Mouse (Mus musculus) ES-E14 (cell line): Measurements from ENCODE around the gene Gpr152. TPM values are rescaled to one million over a fixed set of nuclear protein-coding genes. Genes with fewer than 3 reads are reported as not detected.

Experiments used
- DNase-seq: peaks from one replicate; pipeline ENCODE4 v3.0.0-alpha.2; 2013; ENCODE audit warnings: low read depth, low spot score
- H3K27ac ChIP-seq: 2 replicates; pipeline ENCODE4 v1.5.1; 2012; ENCODE audit warnings: low read depth, mild to moderate bottlenecking, low read length, moderate library complexity, mixed read lengths; ENCODE audit not compliant: poor library complexity, insufficient read depth, severe bottlenecking
- H3K36me3 ChIP-seq: 2 replicates; pipeline ENCODE4 v1.6.1; 2012; ENCODE audit warnings: mild to moderate bottlenecking, low read length, moderate library complexity, mixed read lengths; ENCODE audit not compliant: control insufficient read depth, poor library complexity, insufficient read depth, severe bottlenecking
- H3K4me1 ChIP-seq, 2 experiments: fragments of 150-350 bp in 1 of 2; sonication (generic) in 1 of 2; 2 replicates each; pipeline ENCODE4 v1.6.1; 2012; ENCODE audit warnings: low read length in 2 of 2, mild to moderate bottlenecking in 1 of 2, mixed read lengths in 1 of 2; ENCODE audit not compliant: control insufficient read depth in 2 of 2, insufficient read depth in 2 of 2, poor library complexity in 1 of 2
- H3K4me3 ChIP-seq, 2 experiments: fragments of 150-350 bp in 1 of 2; sonication (generic) in 1 of 2; 2 replicates each; pipeline ENCODE4 v1.5.1; 2012; ENCODE audit warnings: low read length in 2 of 2, low read depth in 1 of 2, mild to moderate bottlenecking in 1 of 2, mixed read lengths in 1 of 2; ENCODE audit not compliant: insufficient read depth in 1 of 2, poor library complexity in 1 of 2, severe bottlenecking in 1 of 2
- H3K9ac ChIP-seq: 2 replicates; pipeline ENCODE4 v1.6.1; 2012; ENCODE audit warnings: low read depth, mild to moderate bottlenecking, low read length, mixed read lengths; ENCODE audit not compliant: poor library complexity, insufficient read depth, severe bottlenecking
- H3K9me3 ChIP-seq: fragments of 150-350 bp; sonication (generic); 2 replicates; pipeline ENCODE4 v1.6.1; 2012; ENCODE audit warnings: low read depth, mild to moderate bottlenecking, low read length; ENCODE audit not compliant: control insufficient read depth, insufficient read depth
- CHD2 ChIP-seq: IDR thresholded peaks from 2 replicates; pipeline ENCODE4 v1.6.1; 2014; ENCODE audit warnings: mild to moderate bottlenecking, low read depth, low read length, inconsistent platforms
- HCFC1 ChIP-seq: IDR thresholded peaks from 2 replicates; pipeline ENCODE4 v1.6.1; 2012; ENCODE audit warnings: low read length, inconsistent platforms, borderline replicate concordance; ENCODE audit not compliant: insufficient read depth
- MAFK ChIP-seq: IDR thresholded peaks from 2 replicates; pipeline ENCODE4 v1.6.1; 2014; ENCODE audit warnings: mild to moderate bottlenecking, low read depth, low read length, inconsistent platforms; ENCODE audit not compliant: insufficient read depth
- ZC3H11A ChIP-seq: IDR thresholded peaks from 2 replicates; pipeline ENCODE4 v1.6.1; 2012; ENCODE audit warnings: low read depth, mild to moderate bottlenecking, inconsistent platforms, low read length, borderline replicate concordance
- ZNF384 ChIP-seq: IDR thresholded peaks from 2 replicates; pipeline ENCODE4 v1.6.1; 2012; ENCODE audit warnings: low read depth, low read length, inconsistent platforms
- in situ Hi-C, 2 experiments: fragments of 600-800 bp; cut with MboI; formaldehyde crosslinking; loops; one replicate each; pipeline ENCODE4 v1.15.1; 2025; ENCODE audit warnings: low sequenced_read_pairs in 2 of 2, inconsistent platforms in 1 of 2; ENCODE audit not compliant: unreplicated experiment in 2 of 2
- total RNA-seq: library from RNA; depleted of rRNA; stranded (reverse); fragments of 300-350 nt; gene quantifications from 2 replicates; pipeline ENCODE4 v1.2.3, GENCODE M21; 2012

The Gpr152 gene
- total RNA-seq, 1 experiment: 0.13 TPM

DNA sequence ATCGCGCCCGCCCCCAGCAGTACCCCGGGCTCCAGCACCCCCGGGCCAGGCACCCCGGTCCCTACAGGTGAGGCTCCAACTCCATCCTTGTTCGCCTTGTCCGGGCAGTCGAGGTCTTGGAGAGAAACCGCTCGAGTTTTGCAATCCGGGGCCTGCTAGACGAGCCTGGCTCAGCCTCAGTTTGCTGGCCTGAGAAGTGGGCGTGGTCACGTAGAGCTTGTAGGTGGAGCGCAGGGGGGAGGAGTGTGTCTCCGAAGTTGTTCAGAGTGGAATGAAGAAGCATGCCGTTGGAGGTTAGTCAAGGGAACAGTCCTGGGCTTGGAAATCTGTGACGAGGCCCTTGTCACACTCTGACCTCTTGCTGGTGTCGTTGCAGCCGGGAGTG, 42.2 kb upstream of the Gpr152 start:
- peak; percentile 88 for DNase-seq
- H3K9ac ChIP-seq: peak overlapping the region; percentile 90
- H3K27ac ChIP-seq: peak overlapping the region; percentile 72
- no peak for TF ChIP-seq MAFK
- TF ChIP-seq HCFC1: no peak; the same call in 1 of the 2 replicates
- no peak for TF ChIP-seq ZNF384
- no peak for TF ChIP-seq ZC3H11A
- TF ChIP-seq CHD2: no peak
- H3K36me3 ChIP-seq: peaks cover 6% of the 10 kb centered on the region
- H3K4me3 ChIP-seq: peak overlapping the region; percentile 85 to 95
- H3K9me3 ChIP-seq: no peaks in the 10 kb centered on the region
- peaks cover 0 to 15% of the 10 kb centered on the region in 2 experiments; a peak in 3 of 4 replicates for H3K4me1 ChIP-seq
- in situ Hi-C loops: no loop called here

DNA sequence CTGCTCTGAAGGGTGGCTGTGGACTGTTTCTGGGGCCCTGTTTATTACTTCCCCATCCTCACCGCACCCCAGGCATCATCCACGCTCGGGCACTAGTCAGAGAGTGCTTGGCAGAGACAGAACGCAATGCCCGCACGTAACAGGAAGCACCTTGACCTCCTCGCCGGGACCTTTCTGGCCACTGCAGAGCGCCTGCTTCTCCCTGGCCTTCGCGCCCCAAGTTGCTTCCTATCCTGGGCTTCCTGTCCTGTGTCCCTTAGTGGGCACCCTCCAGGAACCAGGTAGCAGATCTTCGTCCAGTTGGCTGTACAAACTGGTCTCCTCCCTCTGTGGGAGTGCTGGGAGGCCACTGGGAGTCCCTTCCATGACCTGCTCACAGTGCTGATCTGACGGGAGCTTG, 41.2 kb upstream of the Gpr152 start:
- no peaks in the 10 kb centered on the region for H3K9me3 ChIP-seq
- TF ChIP-seq ZC3H11A: no peak
- no peak for TF ChIP-seq HCFC1
- TF ChIP-seq CHD2: no peak
- no peak for TF ChIP-seq MAFK
- no peak for TF ChIP-seq ZNF384
- peaks cover 6% of the 10 kb centered on the region for H3K36me3 ChIP-seq
- DNase-seq: no peak
- H3K4me3 ChIP-seq: no peak overlapping the region
- H3K9ac ChIP-seq: no peak overlapping the region
- H3K4me1 ChIP-seq: peaks cover 0 to 15% of the 10 kb centered on the region in 2 experiments; a peak in 3 of 4 replicates
- in situ Hi-C loops: no loop called here
- H3K27ac ChIP-seq: no peak overlapping the region

- H3K4me3 ChIP-seq: no peak overlapping the region
- TF ChIP-seq MAFK: no peak
- peak; percentile 46; the same call in 1 of the 2 replicates for TF ChIP-seq ZC3H11A
- H3K4me1 ChIP-seq: peaks cover 0 to 11% of the 10 kb centered on the region in 2 experiments; a peak in 3 of 4 replicates
- DNase-seq: peak; percentile 86
- no peak overlapping the region for H3K27ac ChIP-seq
- H3K9ac ChIP-seq: no peak overlapping the region
- H3K9me3 ChIP-seq: no peaks in the 10 kb centered on the region
- in situ Hi-C loops: no loop called here
- peaks cover 6% of the 10 kb centered on the region for H3K36me3 ChIP-seq
Measured at GRCm38 (mm10) chr19:4099056-4099455, 40.5 kb upstream of the Gpr152 start.

DNA sequence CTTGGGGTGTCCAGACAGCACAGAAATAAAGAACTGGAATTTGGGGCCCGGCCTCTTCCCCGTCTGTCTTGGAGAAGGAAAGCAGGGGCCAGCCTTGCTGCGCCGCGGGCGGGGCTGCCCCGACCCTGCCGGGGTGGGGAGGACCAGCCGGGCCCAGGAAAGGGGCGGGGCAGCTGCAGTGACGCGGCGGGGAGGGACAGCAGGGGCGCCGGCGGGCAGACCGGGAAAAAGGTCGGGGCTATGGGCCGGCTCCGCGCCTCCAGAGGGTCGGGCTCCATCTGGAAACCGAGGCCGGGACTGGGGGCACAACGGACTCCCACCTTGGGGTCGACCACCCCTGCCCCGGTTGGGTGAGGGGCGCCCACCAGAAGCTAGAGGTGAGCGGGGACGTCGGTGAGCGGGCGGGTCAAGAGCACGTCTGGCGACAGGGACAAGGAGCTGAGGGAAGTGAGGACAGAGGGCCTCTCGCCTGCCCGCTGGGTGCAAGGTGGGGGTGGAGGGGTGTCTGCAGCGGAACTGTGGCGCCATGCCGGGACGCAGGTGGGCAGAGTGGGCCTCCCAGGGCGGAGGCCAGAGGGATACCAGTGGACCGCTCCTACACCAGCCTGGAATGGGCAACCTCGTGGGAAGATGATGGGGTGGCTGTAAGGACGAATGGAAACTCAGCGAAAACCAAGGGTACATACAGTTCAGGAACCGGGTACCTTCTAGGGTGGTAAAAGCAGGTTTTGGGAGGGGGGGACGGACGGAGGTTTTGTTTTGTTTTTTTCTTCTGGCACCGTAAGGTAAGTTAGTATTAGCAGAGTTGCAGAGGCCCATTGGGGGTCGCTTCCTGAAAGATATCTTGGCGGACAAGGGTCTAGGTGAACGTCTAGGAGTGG, 39.5 kb upstream of the Gpr152 start, which contains the start of gene Pitpnm1:
TSS of gene Pitpnm1 (plus strand) at position 162 of the 881 bp plus-strand sequence.
- H3K4me1 ChIP-seq: peaks cover 0 to 6% of the 10 kb centered on the region in 2 experiments; a peak in 3 of 4 replicates
- peaks cover 6% of the 10 kb centered on the region for H3K36me3 ChIP-seq
- in situ Hi-C loops: no loop called here
- peak within 1 kb of the TSS; percentile 52 for H3K9ac ChIP-seq
- H3K9me3 ChIP-seq: no peaks in the 10 kb centered on the region
- DNase-seq: no peak
- peak within 1 kb of the TSS; percentile 56 to 61 for H3K4me3 ChIP-seq
- H3K27ac ChIP-seq: no peak within 1 kb of the TSS
- no peak for TF ChIP-seq HCFC1
- TF ChIP-seq MAFK: no peak
- TF ChIP-seq ZNF384: no peak
- TF ChIP-seq CHD2: no peak
- no peak for TF ChIP-seq ZC3H11A
